Mouse (Mus musculus): ENCODE results near the gene Sh3gl2.

DNA sequence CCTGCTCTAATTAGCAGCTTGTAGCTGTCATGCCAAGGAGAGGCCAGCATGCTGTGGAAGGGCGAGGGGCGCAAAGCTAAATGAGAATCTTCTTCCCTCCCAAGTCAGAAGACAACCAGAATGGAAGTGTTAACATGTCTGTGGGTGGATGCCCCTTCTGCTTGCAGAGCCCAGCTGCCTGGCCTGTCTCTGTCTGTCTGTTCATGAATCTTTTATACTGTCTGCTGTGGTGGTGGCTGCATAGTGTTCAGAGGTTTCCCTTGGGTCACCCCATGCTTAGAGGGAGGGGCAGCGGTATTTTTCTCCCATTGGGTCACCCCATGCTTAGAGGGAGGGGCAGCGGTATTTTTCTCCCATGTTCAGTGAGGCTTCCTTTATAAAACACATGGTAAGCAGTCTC is 68.0 kb downstream of the Sh3gl2 start:
- TF ChIP-seq POLR2A (IDR thresholded peaks at IDR 0.05; ENCODE audit: control insufficient read depth, low read depth, low read length) (no peak), CTCF (IDR thresholded peaks at IDR 0.05; ENCODE audit: control insufficient read depth, insufficient read depth, insufficient replicate concordance, low read depth, low read length) (no peak)

Data from testis, adult 2 months (tissue).